Mouse (Mus musculus) CD4-positive helper T cell, adult 2 months (primary cell): ENCODE data around the gene Ssbp4.
"Not testable (repeated sequence)": the region's sequence is repeated elsewhere in the genome, so short reads cannot be mapped to it uniquely, and the experiment has no call there.

Experiments
- DNase-seq: peaks from one replicate; pipeline ENCODE4 v3.0.0-alpha.2; 2012; ENCODE audit warnings: low read depth, missing footprints, low spot score

Gene Ssbp4

DNA sequence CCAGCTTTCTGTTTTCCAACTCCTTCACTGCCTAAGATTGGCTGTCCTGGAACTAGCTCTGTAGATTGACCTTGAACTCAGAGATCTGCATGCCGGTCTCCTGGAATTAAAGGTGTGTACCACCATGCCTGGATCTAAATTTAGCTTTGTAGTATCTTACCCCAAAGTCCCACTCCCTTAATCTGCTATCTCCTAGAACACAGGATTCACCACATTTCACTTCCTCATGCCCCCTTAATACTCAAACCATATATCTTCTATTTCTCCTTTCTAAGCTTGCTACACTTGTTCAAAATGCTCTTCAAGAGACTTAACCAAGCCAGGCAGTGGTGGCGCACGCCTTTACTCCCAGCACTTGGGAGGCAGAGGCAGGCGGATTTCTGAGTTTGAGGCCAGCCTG is 20.7 kb downstream of the Ssbp4 start:
- not testable (repeated sequence) for DNase-seq

DNA sequence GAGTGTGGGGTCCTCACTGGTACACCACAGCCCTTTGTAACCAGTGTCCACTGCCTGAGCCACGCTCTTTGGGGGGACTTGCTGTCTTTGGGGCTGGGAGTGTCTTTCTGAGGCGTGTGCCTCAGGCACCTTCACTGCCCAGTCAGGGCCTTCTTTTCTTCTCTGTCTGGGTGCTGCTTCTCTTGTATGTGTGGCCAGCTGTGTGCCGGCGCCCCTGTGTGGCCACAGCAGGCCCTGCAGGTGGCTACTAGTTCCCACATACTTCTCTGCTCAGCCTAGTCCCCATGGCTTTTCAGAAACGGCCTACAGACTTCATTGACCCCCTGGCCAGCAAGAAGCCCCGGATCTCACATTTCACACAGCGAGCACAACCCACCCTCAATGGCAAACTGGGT is 23.4 kb downstream of the Ssbp4 start:
- peak; percentile 60 for DNase-seq

DNA sequence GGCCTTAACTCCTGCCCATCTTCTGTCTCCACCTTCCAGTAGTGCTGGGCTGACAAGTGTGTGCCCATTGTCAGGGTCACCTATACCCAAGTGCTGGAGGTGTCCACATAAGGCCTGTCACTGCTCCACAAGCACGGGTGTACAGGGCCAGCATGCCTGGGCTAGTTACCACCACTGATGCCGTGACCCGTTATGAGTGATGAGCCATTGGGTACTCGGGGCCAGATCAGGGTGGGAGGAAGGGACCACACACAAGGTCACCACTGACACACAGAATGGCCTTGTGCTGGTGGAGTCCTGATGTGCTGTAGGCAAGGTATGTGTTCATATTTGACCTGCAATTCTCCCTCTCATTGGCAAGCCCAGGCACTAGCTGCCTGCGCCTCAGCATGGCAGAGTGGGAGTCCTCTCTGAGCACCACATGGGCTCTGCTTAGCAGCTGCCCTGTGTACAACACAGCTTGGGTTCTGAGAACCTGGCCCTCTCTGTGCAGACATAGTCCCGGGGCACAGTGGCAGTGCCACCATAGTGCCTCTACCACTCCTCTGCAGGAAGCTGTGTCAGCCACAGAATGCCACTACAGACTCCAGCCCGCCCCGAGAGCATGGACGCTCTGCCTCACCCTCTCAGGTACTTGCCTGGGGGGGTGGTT is 23.9 kb downstream of the Ssbp4 start:
- no peak for DNase-seq

DNA sequence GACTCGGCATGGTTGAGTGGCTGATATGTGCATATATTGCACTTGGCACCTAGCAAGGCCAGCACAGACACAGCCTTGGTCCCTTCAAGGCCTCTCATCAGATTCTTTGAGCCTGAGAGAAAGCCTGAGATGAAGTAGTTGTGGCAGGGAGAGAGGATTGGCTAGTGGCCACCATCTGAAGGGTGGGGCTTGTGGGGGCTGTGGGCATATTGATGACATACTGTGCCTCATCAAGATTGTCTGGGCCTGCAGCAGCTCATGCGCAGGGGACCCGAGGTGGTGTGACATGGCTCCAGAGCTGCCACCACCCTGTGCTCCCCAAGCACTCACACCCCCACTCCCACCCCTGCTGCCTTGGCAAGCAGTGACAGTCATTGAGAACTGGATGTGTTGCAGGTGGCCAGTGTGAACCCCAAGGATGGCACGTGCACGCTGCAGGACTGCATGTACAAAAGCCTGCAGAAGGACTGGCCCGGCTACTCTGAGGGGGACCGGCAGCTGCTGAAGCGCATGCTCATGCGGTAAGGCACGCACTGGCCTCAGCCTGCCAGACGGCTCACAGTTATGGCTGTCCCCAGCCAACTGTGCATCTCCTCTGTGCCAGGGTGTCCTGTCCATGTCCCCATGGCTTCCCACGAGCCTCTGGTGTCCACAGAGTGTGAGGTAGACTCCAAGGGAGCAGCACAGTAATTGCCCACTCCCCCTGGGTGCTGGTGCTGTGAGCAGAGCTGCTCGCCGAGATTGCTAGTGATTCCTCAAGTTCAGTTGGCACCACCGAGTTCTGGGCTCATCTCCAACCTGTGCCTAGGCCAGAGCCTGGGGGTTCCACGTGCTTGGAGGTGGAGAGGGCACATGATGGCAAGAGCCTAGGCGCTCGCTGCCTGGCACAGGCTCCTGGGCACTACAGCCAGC is 24.9 kb downstream of the Ssbp4 start:
- DNase-seq, result no peak

- DNase-seq, result no peak
These were observed 31.5 kb downstream of the Ssbp4 start for GRCm38 (mm10) chr8:70577207-70577606.

DNA sequence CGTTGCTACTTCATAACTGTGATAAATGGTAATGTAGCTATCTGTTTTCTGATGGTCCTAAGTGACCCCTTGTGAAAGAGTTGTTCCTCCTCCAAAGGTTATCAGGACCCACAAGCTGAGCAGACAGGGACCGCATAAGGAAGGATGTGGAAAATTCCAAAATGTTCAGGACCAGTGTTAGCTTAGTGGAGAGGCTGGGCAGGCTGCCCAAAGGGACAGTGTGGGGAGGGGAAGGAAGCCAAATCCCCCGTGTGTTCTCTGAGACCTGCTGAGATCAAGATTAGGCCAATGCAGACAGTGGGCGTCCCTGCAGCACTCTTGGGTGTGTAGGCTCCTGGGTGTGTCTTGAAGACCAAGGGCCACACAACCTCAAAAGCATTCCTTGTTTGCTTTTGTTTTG is 33.8 kb downstream of the Ssbp4 start:
- no peak for DNase-seq

GRCm38 (mm10) chr8:70574302-70574701 is 34.4 kb downstream of the Ssbp4 start:
- no peak for DNase-seq

DNA sequence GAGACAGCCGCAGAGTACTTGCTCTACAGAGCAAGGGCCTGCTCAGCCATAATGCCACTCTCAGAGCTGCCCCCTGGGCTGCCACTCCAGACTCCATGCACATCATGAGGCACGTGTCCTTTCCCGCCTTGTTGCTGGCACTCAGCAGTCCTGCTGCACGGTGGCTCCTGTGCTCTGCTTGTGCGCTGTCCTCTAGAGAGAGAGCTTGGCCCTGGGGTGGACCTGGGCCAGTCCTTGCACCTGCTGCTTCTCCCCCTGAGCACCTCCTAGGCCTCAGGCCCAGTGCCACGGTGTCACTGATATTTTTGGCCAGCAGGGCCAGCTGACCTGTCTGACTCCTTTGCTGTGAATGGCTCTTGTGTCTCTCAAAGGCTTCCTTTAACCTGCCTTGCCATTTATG is 37.7 kb downstream of the Ssbp4 start:
- DNase-seq, result no peak

GRCm38 (mm10) chr8:70570360-70570759 is 38.3 kb downstream of the Ssbp4 start:
- no peak for DNase-seq

DNA sequence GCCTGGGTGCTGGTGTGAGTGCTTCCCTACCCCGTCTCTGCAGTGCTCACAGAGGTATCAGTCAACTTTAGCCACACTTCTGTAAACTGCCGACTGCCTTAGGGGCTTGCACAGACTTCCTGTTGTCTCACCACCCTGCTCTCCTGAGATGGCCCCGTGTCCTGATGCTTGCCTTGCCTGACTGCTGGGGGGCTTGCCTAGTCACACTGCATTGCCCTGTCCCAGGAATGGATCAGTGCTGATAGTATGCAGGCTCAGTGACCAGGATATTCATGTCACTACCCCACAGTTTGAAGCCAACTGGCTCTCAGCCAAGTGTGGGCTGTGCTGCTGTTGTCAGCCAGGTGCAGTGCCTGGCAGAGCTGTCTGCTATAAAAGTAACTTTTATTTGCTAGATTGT is 43.1 kb downstream of the Ssbp4 start:
- no peak for DNase-seq

- DNase-seq, result no peak
These were observed 43.9 kb downstream of the Ssbp4 start for GRCm38 (mm10) chr8:70564696-70565235.

- DNase-seq, result no peak
These were observed 44.8 kb downstream of the Ssbp4 start for GRCm38 (mm10) chr8:70563763-70564387.

DNA sequence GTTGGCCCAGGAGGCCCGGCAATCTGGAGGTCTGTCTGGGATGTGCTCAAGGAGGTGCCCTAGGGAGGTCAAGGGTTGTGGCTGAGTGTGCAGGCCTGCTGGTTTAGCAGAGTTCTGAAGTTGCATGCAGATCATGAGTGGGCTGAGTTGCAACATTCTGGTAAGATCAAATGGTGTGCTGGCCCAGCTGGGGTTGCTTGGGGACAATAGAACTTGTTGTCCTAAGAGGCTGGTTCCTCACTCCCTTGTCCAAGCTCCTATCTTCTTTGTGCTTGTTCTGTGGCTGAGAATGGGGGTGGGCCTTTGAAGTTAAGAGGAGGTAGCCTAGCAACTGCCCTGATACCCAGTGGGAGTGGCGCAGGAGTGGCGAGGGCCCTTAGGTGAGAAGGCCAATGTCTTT is 45.9 kb downstream of the Ssbp4 start:
- DNase-seq, result no peak

DNA sequence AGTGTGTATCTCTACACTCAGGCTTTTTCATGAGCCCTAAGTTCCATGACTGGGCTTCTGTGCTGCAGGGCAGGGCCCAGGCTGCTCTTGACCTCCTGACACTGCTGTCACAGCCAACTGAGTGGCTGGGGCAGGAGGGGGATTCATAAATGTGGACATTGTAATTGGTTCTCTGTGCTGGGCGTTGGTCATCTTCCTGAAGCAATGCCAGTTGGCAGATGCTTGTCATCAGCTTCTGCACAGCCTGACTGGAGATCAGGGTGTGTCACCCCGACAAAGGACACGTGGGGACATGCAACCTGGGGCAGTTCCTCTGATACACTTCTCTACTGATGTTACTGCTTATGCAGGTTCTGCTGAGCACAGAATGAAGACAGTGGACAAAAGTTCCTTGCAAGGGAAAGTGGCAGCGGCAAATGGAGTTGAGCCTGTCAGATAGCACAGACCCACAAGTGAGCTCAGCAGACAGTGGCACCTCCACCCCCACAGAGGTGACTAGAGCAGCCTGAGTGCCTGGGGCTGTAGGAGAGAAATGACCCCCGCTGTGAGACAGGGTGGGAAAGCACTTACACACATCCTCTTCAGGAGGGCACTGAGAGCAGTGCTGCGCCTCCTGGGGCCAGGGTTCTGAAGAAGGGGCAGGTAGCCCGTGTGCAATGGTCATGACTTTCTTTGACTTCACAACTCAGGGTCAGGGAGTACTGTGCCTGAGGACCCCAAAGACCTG is 46.7 kb downstream of the Ssbp4 start:
- DNase-seq, result no peak

DNA sequence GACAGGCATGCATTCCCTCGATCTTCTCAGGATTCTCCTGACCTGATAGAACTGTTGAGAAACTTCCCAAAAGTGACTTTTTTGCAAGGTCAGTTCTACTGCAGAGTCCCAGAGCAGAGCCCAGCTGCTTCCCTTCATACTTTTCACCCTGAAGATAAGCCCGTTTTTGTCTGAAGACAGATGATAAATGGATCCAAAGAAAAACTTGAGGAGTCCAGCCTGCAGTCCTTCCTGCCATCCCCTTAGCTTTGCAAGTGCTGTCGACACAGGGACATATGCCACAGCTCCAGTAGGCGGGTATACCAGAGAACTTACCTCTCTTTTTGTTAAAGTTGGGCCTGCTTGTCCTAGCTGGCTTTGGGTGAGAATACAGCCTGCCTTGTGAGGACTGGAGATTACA is 47.3 kb downstream of the Ssbp4 start:
- DNase-seq, result no peak

- DNase-seq, result no peak
These were observed 48.1 kb downstream of the Ssbp4 start for GRCm38 (mm10) chr8:70560564-70560963.

DNA sequence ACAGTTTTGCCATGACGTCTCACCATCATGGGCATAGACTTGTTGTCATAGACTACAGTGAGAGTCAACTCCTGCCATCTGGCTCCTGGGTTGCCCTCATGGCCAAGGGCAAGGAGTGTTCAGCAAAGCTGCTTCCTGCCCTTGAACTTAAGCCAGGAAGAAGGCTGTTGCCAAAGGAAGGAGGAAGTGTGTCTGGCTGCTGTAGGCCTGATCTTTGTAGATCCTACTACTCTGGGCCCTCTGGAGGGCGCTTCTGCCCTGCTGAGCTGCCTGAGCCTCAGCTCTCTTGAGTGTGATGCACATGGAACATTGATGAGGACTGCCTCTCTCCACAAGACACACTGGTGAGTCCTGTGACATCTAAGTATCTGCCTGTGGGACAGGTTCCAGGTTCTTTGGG is 48.6 kb downstream of the Ssbp4 start:
- peak; percentile 39 for DNase-seq

- peak; percentile 49 for DNase-seq
These were observed 49.7 kb downstream of the Ssbp4 start for GRCm38 (mm10) chr8:70558983-70559382.

DNA sequence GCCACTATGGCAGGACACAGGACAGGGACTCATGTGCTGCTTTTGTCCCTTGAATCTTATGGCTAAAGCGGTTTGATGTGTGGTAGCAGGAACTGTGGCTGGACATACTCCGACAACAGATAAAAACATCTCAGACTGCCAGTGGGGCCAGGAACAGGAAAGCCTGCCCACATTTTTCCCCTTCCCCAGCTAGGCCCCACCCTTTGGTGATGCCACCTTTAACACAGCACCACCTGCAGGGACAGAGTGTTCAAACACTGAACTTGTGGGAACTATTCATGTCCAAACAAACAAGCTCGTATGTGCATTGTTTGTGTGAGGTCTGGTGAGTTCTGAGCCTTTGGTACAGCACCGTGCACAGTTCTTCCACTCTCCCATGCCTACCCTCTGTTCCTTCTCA is 50.3 kb downstream of the Ssbp4 start:
- peak; percentile 70 for DNase-seq

DNA sequence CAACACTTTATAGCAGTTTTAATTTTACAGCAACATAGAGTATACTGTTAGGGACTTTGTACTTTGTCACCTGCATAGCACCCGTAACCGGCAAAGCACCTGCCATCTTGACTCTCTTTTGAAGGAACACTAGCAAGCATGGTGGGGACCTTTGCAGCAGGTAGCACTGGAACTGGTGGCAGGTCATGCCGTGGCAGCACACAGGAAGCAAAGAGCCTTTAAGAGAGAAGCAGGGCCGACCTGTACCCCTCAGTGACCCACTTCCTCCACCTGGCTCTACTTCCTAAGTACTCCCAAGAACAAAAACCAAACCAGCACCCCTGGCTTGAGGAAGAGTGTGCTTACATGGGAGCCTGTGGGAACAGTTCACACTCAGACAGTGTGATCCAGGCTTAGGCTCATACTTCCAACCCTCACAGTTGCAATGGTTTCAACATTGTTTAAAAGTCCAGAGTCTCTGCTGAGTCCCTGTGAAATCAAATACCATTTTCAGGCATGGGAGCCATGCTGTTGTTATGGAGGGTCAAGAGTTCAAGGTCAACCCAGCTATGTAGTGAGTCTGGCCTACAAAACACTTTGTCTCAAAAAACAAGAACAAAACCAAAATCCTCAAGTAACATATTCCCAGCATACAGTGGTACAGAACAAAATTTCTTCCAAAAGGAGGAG is 53.5 kb downstream of the Ssbp4 start:
- no peak for DNase-seq

- DNase-seq, result no peak
These were observed 54.9 kb downstream of the Ssbp4 start for GRCm38 (mm10) chr8:70553740-70554139.
